Mouse (Mus musculus) MEL (cell line): ENCODE results near the gene Zfp511. TPM values are rescaled to one million over a fixed set of nuclear protein-coding genes. Genes with fewer than 3 reads are reported as not detected.

Experiments used
- DNase-seq: peaks from one replicate; pipeline ENCODE4 v3.0.0; 2011; ENCODE audit warnings: low read depth, low spot score
- H3K27ac ChIP-seq: 2 replicates; pipeline ENCODE4 v1.5.1; 2012; ENCODE audit warnings: low read depth, mild to moderate bottlenecking, control low read depth, low read length, moderate library complexity; ENCODE audit not compliant: control insufficient read depth
- H3K27me3 ChIP-seq, 2 experiments: fragments of 150-350 bp in 1 of 2; sonication (generic) in 1 of 2; 2 replicates each; pipeline ENCODE4 v1.6.1; 2012; ENCODE audit warnings: low read length in 2 of 2, mild to moderate bottlenecking in 2 of 2, improper control_type of control experiment in 1 of 2, moderate library complexity in 1 of 2; ENCODE audit not compliant: insufficient read depth in 2 of 2, control insufficient read depth in 1 of 2
- H3K36me3 ChIP-seq, 2 experiments: 2 replicates each; pipeline ENCODE4 v1.6.1; 2012 to 2014; ENCODE audit warnings: low read length in 2 of 2, improper control_type of control experiment in 1 of 2, inconsistent platforms in 1 of 2, mild to moderate bottlenecking in 1 of 2; ENCODE audit not compliant: insufficient read depth in 2 of 2, control insufficient read depth in 1 of 2
- H3K4me1 ChIP-seq, 2 experiments: fragments of 150-350 bp in 1 of 2; sonication (generic) in 1 of 2; 2 replicates each; pipeline ENCODE4 v1.6.1; 2012; ENCODE audit warnings: low read length in 2 of 2, improper control_type of control experiment in 1 of 2, mild to moderate bottlenecking in 1 of 2; ENCODE audit not compliant: insufficient read depth in 2 of 2, control insufficient read depth in 1 of 2
- H3K4me3 ChIP-seq, 2 experiments: fragments of 150-350 bp in 1 of 2; sonication (generic) in 1 of 2; 2 replicates each; pipeline ENCODE4 v1.5.1; 2012; ENCODE audit warnings: low read depth in 2 of 2, low read length in 2 of 2, mild to moderate bottlenecking in 2 of 2, moderate library complexity in 2 of 2, control low read depth in 1 of 2, improper control_type of control experiment in 1 of 2; ENCODE audit not compliant: control insufficient read depth in 1 of 2, insufficient read depth in 1 of 2
- H3K79me2 ChIP-seq: 2 replicates; pipeline ENCODE4 v1.6.1; 2012; ENCODE audit warnings: mild to moderate bottlenecking, low read length, moderate library complexity; ENCODE audit not compliant: control insufficient read depth, poor library complexity, insufficient read depth
- H3K9ac ChIP-seq: 2 replicates; pipeline ENCODE4 v1.6.1; 2012; ENCODE audit warnings: low read depth, mild to moderate bottlenecking, control low read depth, low read length, moderate library complexity; ENCODE audit not compliant: control insufficient read depth, poor library complexity, severe bottlenecking
- H3K9me3 ChIP-seq: fragments of 150-350 bp; sonication (generic); replicated peaks from 2 replicates; pipeline ENCODE4 v1.6.1; 2012; ENCODE audit warnings: mild to moderate bottlenecking, low read length, improper control_type of control experiment, moderate library complexity; ENCODE audit not compliant: insufficient read depth
- CHD2 ChIP-seq: IDR thresholded peaks from 2 replicates; pipeline ENCODE4 v1.6.1; 2011; ENCODE audit warnings: low read length, improper control_type of control experiment
- CTCF ChIP-seq, 3 experiments: IDR thresholded peaks in 2 of 3; conservative IDR thresholded peaks in 1 of 3; 2 replicates each; pipeline ENCODE4 v1.5.1; 2011 to 2012; ENCODE audit warnings: low read length in 3 of 3, low read depth in 2 of 3, mild to moderate bottlenecking in 2 of 3, improper control_type of control experiment in 1 of 3, inconsistent platforms in 1 of 3, mixed read lengths in 1 of 3, moderate library complexity in 1 of 3; ENCODE audit not compliant: control insufficient read depth in 1 of 3, insufficient read depth in 1 of 3, poor library complexity in 1 of 3, severe bottlenecking in 1 of 3
- E2F4 ChIP-seq: IDR thresholded peaks from 2 replicates; pipeline ENCODE4 v1.6.1; 2011; ENCODE audit warnings: low read depth, low read length, improper control_type of control experiment, borderline replicate concordance
- EP300 ChIP-seq, 2 experiments: IDR thresholded peaks; 2 replicates each; pipeline ENCODE4 v1.6.1; 2011; ENCODE audit warnings: improper control_type of control experiment in 2 of 2, low read length in 2 of 2, low read depth in 1 of 2, mild to moderate bottlenecking in 1 of 2
- GATA1 ChIP-seq: IDR thresholded peaks from 2 replicates; pipeline ENCODE4 v1.6.1; 2011; ENCODE audit warnings: low read depth, low read length, improper control_type of control experiment
- KAT2A ChIP-seq: conservative IDR thresholded peaks from 2 replicates; pipeline ENCODE4 v1.6.1; 2012; ENCODE audit warnings: low read depth, low read length, improper control_type of control experiment, inconsistent platforms
- MEF2A ChIP-seq: IDR thresholded peaks from 2 replicates; pipeline ENCODE4 v1.6.1; 2014; ENCODE audit warnings: low read depth, mild to moderate bottlenecking, inconsistent platforms, low read length, improper control_type of control experiment; ENCODE audit not compliant: poor library complexity, insufficient replicate concordance, severe bottlenecking; ENCODE audit errors: extremely low read depth
- MYC ChIP-seq: IDR thresholded peaks from 2 replicates; pipeline ENCODE4 v1.6.1; 2011; ENCODE audit warnings: low read depth, mild to moderate bottlenecking, low read length, improper control_type of control experiment, moderate library complexity
- NRF1 ChIP-seq: IDR thresholded peaks from 2 replicates; pipeline ENCODE4 v1.6.1; 2014; ENCODE audit warnings: low read depth, mild to moderate bottlenecking, inconsistent platforms, low read length, improper control_type of control experiment, moderate library complexity; ENCODE audit not compliant: poor library complexity, insufficient read depth, severe bottlenecking
- RAD21 ChIP-seq: IDR thresholded peaks from 2 replicates; pipeline ENCODE4 v1.6.1; 2011; ENCODE audit warnings: mild to moderate bottlenecking, low read depth, low read length, improper control_type of control experiment
- RCOR1 ChIP-seq: IDR thresholded peaks from 2 replicates; pipeline ENCODE4 v1.6.1; 2012; ENCODE audit warnings: low read depth, mild to moderate bottlenecking, inconsistent platforms, low read length, improper control_type of control experiment
- SIN3A ChIP-seq: IDR thresholded peaks from 2 replicates; pipeline ENCODE4 v1.6.1; 2012; ENCODE audit warnings: low read length, improper control_type of control experiment, inconsistent platforms
- SMC3 ChIP-seq: IDR thresholded peaks from 2 replicates; pipeline ENCODE4 v1.6.1; 2011; ENCODE audit warnings: low read depth, low read length, improper control_type of control experiment
- TBP ChIP-seq: IDR thresholded peaks from 2 replicates; pipeline ENCODE4 v1.8.0; 2011; ENCODE audit warnings: low read depth, low read length, improper control_type of control experiment
- USF1 ChIP-seq: IDR thresholded peaks from 2 replicates; pipeline ENCODE4 v1.6.1; 2014; ENCODE audit warnings: low read depth, mild to moderate bottlenecking, inconsistent platforms, low read length, improper control_type of control experiment, moderate library complexity
- USF2 ChIP-seq, 2 experiments: IDR thresholded peaks; 2 replicates each; pipeline ENCODE4 v1.6.1; 2011 to 2012; ENCODE audit warnings: improper control_type of control experiment in 2 of 2, low read length in 2 of 2, borderline replicate concordance in 1 of 2, inconsistent platforms in 1 of 2, low read depth in 1 of 2, mild to moderate bottlenecking in 1 of 2; ENCODE audit not compliant: insufficient read depth in 1 of 2
- ZC3H11A ChIP-seq: IDR thresholded peaks from 2 replicates; pipeline ENCODE4 v1.6.1; 2012; ENCODE audit warnings: low read depth, mild to moderate bottlenecking, inconsistent platforms, low read length, improper control_type of control experiment
- ZMIZ1 ChIP-seq: IDR thresholded peaks from 2 replicates; pipeline ENCODE4 v1.6.1; 2012; ENCODE audit warnings: low read depth, mild to moderate bottlenecking, inconsistent platforms, low read length, improper control_type of control experiment, moderate library complexity
- ZNF384 ChIP-seq: IDR thresholded peaks from 2 replicates; pipeline ENCODE4 v1.6.1; 2012; ENCODE audit warnings: low read depth, mild to moderate bottlenecking, inconsistent platforms, low read length, improper control_type of control experiment
- polyA plus RNA-seq, 2 experiments: library from polyadenylated mRNA; stranded (reverse) in 1 of 2; unstranded in 1 of 2; fragments of >175 nt in 1 of 2; fragments of >200 nt in 1 of 2; gene quantifications; 2 replicates each; pipeline versions ENCODE4 v1.2.1 to v1.2.4; 2012; ENCODE audit warnings: low replicate concordance in 2 of 2, low read depth in 1 of 2; ENCODE audit not compliant: insufficient read length in 2 of 2, insufficient read depth in 1 of 2, missing spikeins in 1 of 2
- total RNA-seq: library from RNA; depleted of rRNA; stranded (reverse); fragments of 300-350 nt; gene quantifications from 2 replicates; pipeline ENCODE4 v1.2.3, GENCODE M21; 2012

Zfp511 gene
- total and polyA plus RNA-seq, 3 experiments = 35.6 to 51.5 TPM; not detected in 1

- H3K79me2 ChIP-seq = no peaks in the 10 kb centered on the region
- H3K27ac ChIP-seq = no peak overlapping the region
- H3K27me3 ChIP-seq = no peaks in the 10 kb centered on the region
- TF ChIP-seq GATA1 (no peak), SMC3 (no peak), NRF1 (no peak)
- no peaks in the 10 kb centered on the region for H3K9me3 ChIP-seq
- DNase-seq = no peak
- H3K4me1 ChIP-seq = no peaks in the 10 kb centered on the region
- peaks cover 0 to 2% of the 10 kb centered on the region in 2 experiments; a peak in 1 of 4 replicates for H3K36me3 ChIP-seq
- H3K9ac ChIP-seq = no peak overlapping the region
- no peak overlapping the region for H3K4me3 ChIP-seq
Measured at GRCm38 (mm10) chr7:139994202-139994601, 42.0 kb upstream of the Zfp511 start.

GRCm38 (mm10) chr7:139994676-139995075 is 41.5 kb upstream of the Zfp511 start:
- peak; percentile 77 for DNase-seq
- Histone ChIP-seq H3K27me3 (no peaks in the 10 kb centered on the region), H3K4me3 (no peak overlapping the region), H3K9me3 (no peaks in the 10 kb centered on the region), H3K79me2 (no peaks in the 10 kb centered on the region), H3K4me1 (no peaks in the 10 kb centered on the region), H3K9ac (no peak overlapping the region), H3K36me3 (peaks cover 0 to 2% of the 10 kb centered on the region in 2 experiments; a peak in 1 of 4 replicates), H3K27ac (no peak overlapping the region)
- TF ChIP-seq NRF1 (no peak), CHD2 (no peak), USF2 (IDR thresholded peaks at IDR 0.05; ENCODE audit: borderline replicate concordance in 1 of 2, insufficient read depth in 1 of 2, low read depth in 1 of 2, low read length in 2 of 2) (no peak), CTCF (IDR thresholded peaks at IDR 0.05 in 2 of 3, conservative IDR thresholded peaks at IDR 0.05 in 1 of 3; ENCODE audit: control insufficient read depth in 1 of 3, insufficient read depth in 1 of 3, low read depth in 2 of 3, low read length in 3 of 3, poor library complexity in 1 of 3, severe bottlenecking in 1 of 3) (peak; percentile 66 to 81 (median 78)), EP300 (IDR thresholded peaks at IDR 0.05; ENCODE audit: low read depth in 1 of 2, low read length in 2 of 2) (no peak), SIN3A (no peak), ZC3H11A (peak; percentile 54), MEF2A (no peak), MYC (no peak), RCOR1 (no peak), KAT2A (no peak), RAD21 (peak; percentile 73), E2F4 (no peak), ZNF384 (no peak), TBP (no peak), ZMIZ1 (no peak), USF1 (no peak), SMC3 (peak; percentile 73)
